Mouse (Mus musculus) stomach, embryonic 15.5 days (tissue): ENCODE measurements around the gene Tbx6. TPM values are rescaled to one million over a fixed set of nuclear protein-coding genes. Genes with fewer than 3 reads are reported as not detected.

ENCODE experiments used
- ATAC-seq: fragments of 200-750 bp; cut with Nextera tagmentation; 2 replicates; pipeline ENCODE4 v1.8.0; 2017; ENCODE audit warnings: low read depth, moderate number of reproducible peaks, moderate TSS enrichment; ENCODE audit not compliant: insufficient read depth, low FRiP score
- H3K27ac ChIP-seq: fragments of 300-500 bp; sonication (generic); 2 replicates; pipeline ENCODE4 v1.5.1; 2015; ENCODE audit warnings: mild to moderate bottlenecking, inconsistent platforms
- H3K27me3 ChIP-seq: fragments of 300-500 bp; sonication (generic); replicated peaks from 2 replicates; pipeline ENCODE4 v1.6.1; 2015; ENCODE audit warnings: inconsistent platforms
- H3K36me3 ChIP-seq: fragments of 300-500 bp; sonication (generic); 2 replicates; pipeline ENCODE4 v1.6.1; 2015; ENCODE audit warnings: inconsistent platforms
- H3K4me1 ChIP-seq: fragments of 300-500 bp; sonication (generic); 2 replicates; pipeline ENCODE4 v1.6.1; 2015; ENCODE audit warnings: inconsistent platforms
- H3K4me2 ChIP-seq: fragments of 300-500 bp; sonication (generic); 2 replicates; pipeline ENCODE4 v1.6.1; 2015; ENCODE audit warnings: mild to moderate bottlenecking, inconsistent platforms
- H3K4me3 ChIP-seq: fragments of 300-500 bp; sonication (generic); replicated peaks from 2 replicates; pipeline ENCODE4 v1.5.1; 2015; ENCODE audit warnings: inconsistent platforms
- H3K9ac ChIP-seq: fragments of 300-500 bp; sonication (generic); 2 replicates; pipeline ENCODE4 v1.6.1; 2015; ENCODE audit warnings: inconsistent platforms
- H3K9me3 ChIP-seq: fragments of 300-500 bp; sonication (generic); 2 replicates; pipeline ENCODE4 v1.6.1; 2016; ENCODE audit warnings: inconsistent platforms
- WGBS: fragments of 180-500 bp; shearing (Covaris S2); methylation state at CpG from one replicate; pipeline ENCODE4 v1.1.7; 2015; 5-methylcytosine and 5-hydroxymethylcytosine counted together
- polyA plus RNA-seq: library from polyadenylated mRNA; unstranded; fragments of >200 nt; fragmentation: Nextera tagmentation; extraction: Ambion mirVana; gene quantifications from 2 replicates; pipeline ENCODE4 v1.2.1, GENCODE M21; 2015

Gene Tbx6
- polyA plus RNA-seq, 1 experiment from 2014 or later = 0.46 TPM

DNA sequence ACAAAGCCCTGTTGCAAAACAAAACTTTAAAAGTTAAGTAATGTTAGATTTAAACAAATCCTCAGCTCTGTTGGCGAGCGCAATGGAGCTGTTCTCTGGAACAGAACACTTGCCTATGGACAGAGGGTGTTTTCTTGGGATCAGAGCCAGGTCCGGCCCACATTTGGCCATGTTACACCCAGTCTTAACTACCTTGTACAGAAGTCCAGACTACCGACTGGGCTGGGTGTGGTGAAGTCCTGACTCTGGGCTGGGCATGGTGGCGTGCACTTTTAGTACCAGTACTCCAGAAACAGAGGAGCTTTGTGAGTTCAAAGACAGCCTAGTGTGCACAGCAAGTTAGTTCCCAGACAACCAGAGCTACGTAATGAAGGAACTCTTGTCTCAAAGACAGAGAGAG lies 25.7 kb downstream of the Tbx6 start:
- no peak overlapping the region; the same call in 1 of the 2 replicates for H3K27ac ChIP-seq

DNA sequence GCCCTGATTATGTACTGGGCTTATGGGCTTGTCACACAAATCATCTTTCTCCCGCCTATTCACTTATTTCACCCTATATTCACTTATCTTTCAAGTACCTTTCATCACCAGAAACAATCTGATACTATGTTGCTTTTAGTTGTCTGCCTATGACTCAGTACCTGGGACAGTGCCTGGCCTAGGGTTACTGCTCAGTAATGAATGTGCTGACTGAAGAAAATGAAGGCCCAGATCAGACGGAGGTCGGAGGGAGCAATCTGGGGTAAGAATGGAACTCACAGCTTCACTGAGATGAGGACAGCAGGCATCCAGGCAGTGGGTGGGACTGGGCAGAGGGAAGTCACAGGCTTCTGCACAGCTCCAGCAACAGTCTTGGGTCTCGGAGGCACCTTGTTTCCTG lies 26.1 kb downstream of the Tbx6 start:
- 0 out of 2 replicates have a peak overlapping the region, but pooled peaks have one; percentile 56 for H3K4me3 ChIP-seq
- 0 out of 2 replicates have a peak overlapping the region, but pooled peaks have one; percentile 53 for H3K9ac ChIP-seq
- no peak overlapping the region for H3K27ac ChIP-seq
- H3K9me3 ChIP-seq = no peaks in the 10 kb centered on the region
- no peaks in the 10 kb centered on the region for H3K36me3 ChIP-seq
- no peak for ATAC-seq
- WGBS = 59% methylated on average over 4 of the region's 4 CpGs
- H3K27me3 ChIP-seq = no peaks in the 10 kb centered on the region
- H3K4me1 ChIP-seq = peaks cover 14% of the 10 kb centered on the region
- peak overlapping the region; percentile 89 for H3K4me2 ChIP-seq

More for the DNA sequence above, 25.7 kb downstream of the Tbx6 start:
- peaks cover 14% of the 10 kb centered on the region for H3K4me1 ChIP-seq
- ATAC-seq = no peak
- H3K4me3 ChIP-seq = no peak overlapping the region
- H3K9me3 ChIP-seq = no peaks in the 10 kb centered on the region
- 64% methylated on average over 6 of the region's 6 CpGs for WGBS
- no peaks in the 10 kb centered on the region for H3K27me3 ChIP-seq
- H3K36me3 ChIP-seq = no peaks in the 10 kb centered on the region
- no peak overlapping the region for H3K9ac ChIP-seq
- H3K4me2 ChIP-seq = no peak overlapping the region

DNA sequence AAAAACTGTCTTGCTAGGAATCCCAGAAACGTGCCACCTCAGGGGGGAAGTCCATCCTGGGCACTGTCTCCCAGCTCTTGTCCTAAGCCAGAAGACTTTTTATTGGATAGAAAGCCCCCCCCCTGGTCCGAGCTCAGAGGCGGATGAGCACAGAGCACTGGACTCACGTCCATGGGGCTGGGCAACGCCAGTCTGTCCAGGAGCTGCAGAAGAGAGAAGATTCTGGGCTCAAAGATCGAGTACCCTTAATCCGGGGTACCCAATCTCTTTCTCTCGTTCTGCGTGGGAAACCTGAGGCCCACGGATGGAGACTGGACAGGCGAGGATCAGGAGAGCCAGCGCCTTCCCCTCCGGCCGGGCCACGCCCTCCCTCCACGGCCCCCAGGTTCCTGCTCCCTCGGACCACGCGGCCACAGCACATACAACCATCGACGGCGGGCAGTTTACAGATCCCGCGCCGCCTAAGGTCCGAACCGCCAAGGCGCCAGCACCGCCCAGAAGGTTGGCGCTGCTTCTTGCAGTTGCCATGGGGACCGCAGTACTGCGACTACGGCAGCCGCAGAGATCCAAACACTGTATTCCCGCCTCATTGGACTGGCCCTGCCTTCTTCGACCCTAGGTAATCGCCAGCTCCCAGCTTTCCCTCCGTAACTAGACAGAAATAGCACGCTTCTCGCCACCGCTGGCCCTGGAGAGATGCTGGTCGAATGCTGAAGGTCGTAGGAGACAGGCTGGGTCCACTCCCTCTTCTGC lies 27.6 kb downstream of the Tbx6 start:
- peak overlapping the region; percentile 77 for H3K27ac ChIP-seq
- WGBS = under 1% methylated on average over 42 of the region's 43 CpGs
- ATAC-seq = peak; percentile 92

DNA sequence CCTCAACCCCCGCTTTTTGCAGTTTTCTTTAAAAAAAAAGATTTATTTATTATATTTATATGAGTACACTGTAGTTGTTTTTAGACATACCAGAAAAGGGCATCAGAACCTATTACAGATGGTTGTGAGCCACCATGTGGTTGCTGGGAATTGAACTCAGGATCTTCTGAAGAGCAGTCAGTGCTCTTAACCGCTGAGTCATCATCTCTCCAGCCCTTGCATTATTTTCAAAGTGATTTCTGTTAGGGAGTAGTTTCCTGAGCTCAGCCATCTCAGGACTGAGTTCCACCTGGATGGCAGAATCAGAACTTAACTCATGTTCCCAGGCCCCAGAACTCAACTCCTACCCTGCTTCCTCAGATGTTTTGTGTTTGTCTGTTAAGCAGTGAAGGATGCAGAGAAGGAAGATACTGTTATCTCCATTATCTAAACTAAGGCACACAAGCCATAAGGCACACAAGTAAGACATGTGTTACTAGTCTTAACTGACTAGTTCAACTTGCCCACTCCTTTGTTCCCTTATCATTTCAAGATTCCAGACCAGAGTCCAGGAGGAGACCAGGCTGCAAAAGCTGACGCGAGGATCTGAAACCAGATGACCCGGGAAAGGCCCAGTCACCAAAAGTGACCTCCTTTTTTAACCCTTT lies 28.6 kb downstream of the Tbx6 start:
- Histone ChIP-seq H3K4me3 (no peak overlapping the region), H3K27ac (no peak overlapping the region; the same call in 1 of the 2 replicates), H3K4me2 (peak overlapping the region; percentile 89), H3K9ac (no peak overlapping the region), H3K27me3 (no peaks in the 10 kb centered on the region), H3K9me3 (no peaks in the 10 kb centered on the region), H3K4me1 (peaks cover 14% of the 10 kb centered on the region), H3K36me3 (no peaks in the 10 kb centered on the region)
- 54% methylated on average over 5 of the region's 5 CpGs for WGBS
- ATAC-seq = no peak

More for the DNA sequence above, 27.6 kb downstream of the Tbx6 start:
- peak overlapping the region; percentile 56 for H3K4me3 ChIP-seq
- no peaks in the 10 kb centered on the region for H3K9me3 ChIP-seq
- peak overlapping the region; percentile 53 for H3K9ac ChIP-seq
- no peaks in the 10 kb centered on the region for H3K27me3 ChIP-seq
- peaks cover 14% of the 10 kb centered on the region for H3K4me1 ChIP-seq
- H3K4me2 ChIP-seq = peak overlapping the region; percentile 89
- no peaks in the 10 kb centered on the region for H3K36me3 ChIP-seq

DNA sequence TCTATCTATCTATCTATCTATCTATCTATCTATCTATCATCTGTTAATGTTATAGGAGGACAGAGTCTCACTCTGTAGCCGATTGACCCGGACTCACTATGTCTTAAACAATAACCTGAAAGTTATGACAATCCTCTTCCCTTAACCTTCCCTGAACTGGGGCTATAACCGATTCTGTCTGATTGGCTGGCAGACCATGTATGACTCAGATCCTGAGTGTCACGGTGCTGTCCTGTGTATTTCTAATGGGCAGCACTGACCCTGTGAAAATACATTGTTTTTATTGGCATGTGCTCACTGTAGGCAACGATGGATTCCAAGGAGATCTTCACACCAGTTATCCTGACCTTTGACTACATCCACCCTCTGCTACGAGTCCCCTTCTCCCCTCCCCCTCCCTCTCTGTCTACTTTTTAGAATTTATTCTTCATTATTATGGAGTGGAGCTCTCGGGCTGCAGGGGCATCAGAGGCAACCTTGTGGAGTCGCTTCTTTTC lies 34.5 kb downstream of the Tbx6 start:
- no peak overlapping the region for H3K27ac ChIP-seq
- no peaks in the 10 kb centered on the region for H3K4me1 ChIP-seq
- H3K9me3 ChIP-seq = no peaks in the 10 kb centered on the region
- ATAC-seq = no peak
- no peaks in the 10 kb centered on the region for H3K27me3 ChIP-seq
- H3K36me3 ChIP-seq = no peaks in the 10 kb centered on the region
- 67% methylated on average over 8 of the region's 8 CpGs for WGBS
- H3K4me3 ChIP-seq = no peak overlapping the region
- no peak overlapping the region for H3K9ac ChIP-seq
- H3K4me2 ChIP-seq = no peak overlapping the region

DNA sequence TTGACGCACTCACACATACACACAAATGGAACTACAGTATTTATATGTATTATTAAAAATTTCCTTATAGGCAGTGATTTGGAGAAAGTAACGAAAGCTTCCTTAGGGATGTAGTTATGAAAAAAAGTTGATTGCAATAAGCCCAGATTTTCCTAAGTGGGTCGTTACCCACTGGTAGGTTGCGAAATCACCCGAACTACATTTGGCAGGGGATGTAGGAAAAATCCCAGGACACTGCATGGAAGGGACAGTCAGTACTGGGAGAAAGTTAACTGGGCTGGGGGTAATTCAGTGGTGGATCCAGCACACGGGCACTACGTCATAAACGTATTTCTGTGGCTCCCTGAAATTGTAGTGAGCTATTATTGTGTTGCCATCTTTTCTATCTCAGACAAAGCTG lies 35.2 kb downstream of the Tbx6 start:
- Histone ChIP-seq H3K4me3 (no peak overlapping the region), H3K4me1 (no peaks in the 10 kb centered on the region), H3K36me3 (no peaks in the 10 kb centered on the region), H3K27ac (no peak overlapping the region), H3K27me3 (no peaks in the 10 kb centered on the region), H3K9me3 (no peaks in the 10 kb centered on the region), H3K4me2 (no peak overlapping the region), H3K9ac (no peak overlapping the region)
- no peak for ATAC-seq
- WGBS = 83% methylated on average over 8 of the region's 8 CpGs

DNA sequence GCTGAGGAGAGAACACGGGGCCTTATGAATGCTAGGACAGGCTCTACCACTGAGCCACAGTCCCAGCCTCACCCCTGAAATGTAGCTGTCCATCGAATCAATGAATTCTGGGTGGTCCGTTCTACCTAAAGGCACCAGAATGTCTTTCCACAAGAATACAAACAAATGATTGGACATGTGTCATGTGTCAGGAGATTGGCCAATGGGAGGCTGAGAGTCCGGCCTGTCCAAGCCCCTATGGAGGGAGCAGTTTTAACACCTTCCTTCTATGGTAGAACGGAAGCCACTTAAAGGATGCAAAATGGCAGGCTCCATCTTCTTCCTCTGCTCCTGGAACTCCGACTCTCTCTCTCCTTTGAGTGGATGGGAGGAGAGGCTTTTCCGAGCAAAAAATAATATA lies 36.3 kb downstream of the Tbx6 start:
- WGBS = 80% methylated on average over 7 of the region's 7 CpGs
- H3K9me3 ChIP-seq = no peaks in the 10 kb centered on the region
- ATAC-seq = no peak

DNA sequence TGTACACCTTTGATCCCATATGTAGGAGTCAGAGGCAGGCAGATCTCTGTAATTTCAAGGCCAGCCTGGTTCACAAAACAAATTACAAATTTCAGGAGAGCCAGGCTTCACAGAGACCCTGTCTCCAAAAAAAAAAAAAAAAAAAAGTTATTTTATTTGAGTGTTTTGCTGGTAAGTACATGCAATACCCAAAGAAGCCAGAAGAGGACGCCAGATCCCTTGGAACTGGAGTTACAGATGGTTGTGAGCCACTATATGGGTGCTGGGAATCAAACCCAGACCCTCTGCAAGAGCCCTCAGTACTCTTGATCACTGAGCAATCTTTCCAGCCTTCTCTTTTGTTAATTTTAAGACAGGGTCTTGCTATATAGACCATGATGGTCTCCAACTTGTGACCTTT lies 37.5 kb downstream of the Tbx6 start:
- Histone ChIP-seq H3K4me1 (peaks cover 5% of the 10 kb centered on the region; the same call in 1 of the 2 replicates), H3K36me3 (no peaks in the 10 kb centered on the region), H3K9me3 (no peaks in the 10 kb centered on the region), H3K4me3 (no peak overlapping the region), H3K27ac (no peak overlapping the region), H3K27me3 (peaks cover 14% of the 10 kb centered on the region), H3K9ac (no peak overlapping the region), H3K4me2 (no peak overlapping the region)
- WGBS = 9% methylated on average over 1 of the region's 1 CpGs
- ATAC-seq = no peak

More for the DNA sequence above, 36.3 kb downstream of the Tbx6 start:
- no peak overlapping the region for H3K4me2 ChIP-seq
- H3K4me3 ChIP-seq = no peak overlapping the region
- H3K4me1 ChIP-seq = peaks cover 2% of the 10 kb centered on the region; the same call in 1 of the 2 replicates
- 0 out of 2 replicates have a peak, but pooled peaks cover 5% of the 10 kb centered on the region for H3K27me3 ChIP-seq
- H3K36me3 ChIP-seq = no peaks in the 10 kb centered on the region
- no peak overlapping the region for H3K27ac ChIP-seq
- no peak overlapping the region for H3K9ac ChIP-seq

DNA sequence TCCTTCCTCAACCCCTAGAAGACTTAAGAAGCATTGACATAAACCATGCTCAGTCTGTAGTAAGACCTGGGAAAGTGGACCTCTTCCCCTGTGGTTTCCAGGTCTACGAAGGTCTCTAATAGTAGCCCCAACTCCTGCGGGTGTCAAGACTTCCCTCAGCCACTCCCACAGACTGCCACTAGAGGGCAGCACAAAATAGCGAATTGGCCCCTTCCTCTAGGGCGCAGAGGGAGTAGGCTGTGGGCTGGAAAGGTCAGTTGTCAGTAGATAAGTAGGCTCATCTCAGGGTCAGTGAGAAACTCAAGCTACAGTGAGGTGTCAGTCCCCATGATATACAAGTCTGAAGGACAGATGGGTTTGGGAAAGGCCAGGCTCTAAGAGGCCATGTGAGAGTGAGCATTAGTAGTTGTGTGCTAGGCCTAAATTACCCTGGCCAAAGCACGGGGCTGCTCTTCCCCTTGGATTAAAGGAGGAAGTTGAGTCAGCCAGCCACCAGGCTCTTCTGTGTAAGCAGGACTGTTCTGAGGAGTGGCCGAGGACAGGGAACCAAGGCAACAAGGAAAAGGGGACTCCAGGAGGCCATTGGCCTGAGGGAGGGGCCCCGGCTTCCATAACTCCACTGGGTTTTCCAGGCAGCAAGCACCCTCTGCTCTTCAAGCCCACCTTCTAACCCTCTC lies 40.7 kb downstream of the Tbx6 start:
- peak; percentile 34; the same call in 1 of the 2 replicates for ATAC-seq
- Histone ChIP-seq H3K4me3 (no peak overlapping the region), H3K9ac (no peak overlapping the region), H3K9me3 (no peaks in the 10 kb centered on the region), H3K4me1 (peaks cover 5% of the 10 kb centered on the region; the same call in 1 of the 2 replicates), H3K4me2 (no peak overlapping the region), H3K27me3 (peaks cover 25% of the 10 kb centered on the region), H3K27ac (no peak overlapping the region), H3K36me3 (no peaks in the 10 kb centered on the region)
- WGBS = 21% methylated on average over 7 of the region's 7 CpGs

DNA sequence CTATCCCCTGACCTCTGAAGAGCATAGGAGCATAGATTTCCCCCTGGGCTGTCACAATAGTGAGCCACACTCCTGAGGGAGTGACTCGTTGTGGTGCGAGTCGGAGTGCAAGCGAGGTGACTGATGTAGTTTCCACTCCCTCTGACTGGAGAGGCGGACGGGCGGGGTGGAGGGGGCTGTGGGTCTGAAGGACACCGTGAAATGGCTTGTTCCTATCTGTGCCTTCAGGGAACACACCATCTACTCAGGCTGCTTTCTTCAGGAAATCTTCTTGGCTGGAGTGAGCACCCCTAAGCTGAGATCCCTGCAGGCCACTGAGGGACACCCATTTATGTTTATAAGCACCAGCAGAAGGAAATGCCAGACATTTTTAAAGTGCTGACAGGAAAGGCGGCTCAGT lies 41.5 kb downstream of the Tbx6 start:
- Histone ChIP-seq H3K9me3 (no peaks in the 10 kb centered on the region), H3K36me3 (no peaks in the 10 kb centered on the region), H3K27ac (no peak overlapping the region), H3K4me2 (peak overlapping the region; percentile 46), H3K4me1 (peaks cover 5% of the 10 kb centered on the region; the same call in 1 of the 2 replicates), H3K9ac (no peak overlapping the region), H3K27me3 (peaks cover 25% of the 10 kb centered on the region), H3K4me3 (peak overlapping the region; percentile 23; the same call in 1 of the 2 replicates)
- 24% methylated on average over 9 of the region's 9 CpGs for WGBS
- ATAC-seq = no peak

DNA sequence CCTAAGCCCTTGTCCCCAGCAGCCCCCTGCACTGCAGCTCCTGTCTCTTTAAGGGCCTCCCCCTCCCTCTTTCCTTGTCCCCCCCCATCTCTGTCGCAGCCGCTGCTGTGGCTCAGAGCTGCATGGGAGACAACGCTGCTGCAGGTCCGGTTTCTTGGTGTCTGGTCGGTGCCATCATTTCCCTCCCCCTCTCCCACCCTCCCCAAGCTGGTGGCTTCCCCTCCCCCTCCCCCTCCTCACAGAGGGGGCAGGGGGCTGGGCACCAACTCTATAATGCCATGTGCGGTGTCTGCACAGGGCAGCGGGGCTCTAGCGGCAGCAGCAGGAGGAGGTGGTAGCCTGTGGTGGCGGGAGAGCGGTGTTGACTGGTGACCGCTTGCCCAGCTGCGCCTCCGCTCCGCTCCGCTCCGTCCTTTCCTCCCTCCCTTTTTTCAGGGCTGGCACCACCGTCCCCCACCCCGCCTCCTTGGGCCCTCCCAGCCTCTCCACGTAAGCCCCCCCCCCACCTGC lies 42.0 kb downstream of the Tbx6 start:
- H3K4me1 ChIP-seq = peaks cover 5% of the 10 kb centered on the region; the same call in 1 of the 2 replicates
- H3K9ac ChIP-seq = no peak overlapping the region
- H3K9me3 ChIP-seq = no peaks in the 10 kb centered on the region
- ATAC-seq = no peak
- WGBS = under 1% methylated on average over 13 of the region's 19 CpGs
- H3K27ac ChIP-seq = no peak overlapping the region
- H3K36me3 ChIP-seq = no peaks in the 10 kb centered on the region
- peak overlapping the region; percentile 23 for H3K4me3 ChIP-seq
- H3K4me2 ChIP-seq = peak overlapping the region; percentile 46
- H3K27me3 ChIP-seq = peaks cover 25% of the 10 kb centered on the region
